Mouse (Mus musculus) cerebellum, adult 2 months (tissue): Measurements from ENCODE around the gene Olfr1351.

Source experiments
- CTCF ChIP-seq: fragments of 200-500 bp; IDR thresholded peaks from 2 replicates; pipeline ENCODE4 v1.5.1; 2011; ENCODE audit warnings: low read depth, mild to moderate bottlenecking, control low read depth, low read length, moderate library complexity, borderline replicate concordance; ENCODE audit not compliant: insufficient read depth
- POLR2A ChIP-seq: fragments of 200-500 bp; IDR thresholded peaks from 2 replicates; pipeline ENCODE4 v1.6.1; 2011; ENCODE audit warnings: low read length, control low read depth, borderline replicate concordance; ENCODE audit not compliant: insufficient read depth

- TF ChIP-seq CTCF (no peak), POLR2A (no peak)
Observed at GRCm38 (mm10) chr10:79012172-79012571, at the start of gene Olfr1351.
